Mouse (Mus musculus): Measurements from ENCODE around the gene Nxnl2. TPM values are rescaled to one million over a fixed set of nuclear protein-coding genes. Genes with fewer than 3 reads are reported as not detected.
"Not testable (repeated sequence)": the region's sequence is repeated elsewhere in the genome, so short reads cannot be mapped to it uniquely, and the experiment has no call there.

Gene Nxnl2
- polyA plus RNA-seq, 1 experiment: 0.43 TPM

DNA sequence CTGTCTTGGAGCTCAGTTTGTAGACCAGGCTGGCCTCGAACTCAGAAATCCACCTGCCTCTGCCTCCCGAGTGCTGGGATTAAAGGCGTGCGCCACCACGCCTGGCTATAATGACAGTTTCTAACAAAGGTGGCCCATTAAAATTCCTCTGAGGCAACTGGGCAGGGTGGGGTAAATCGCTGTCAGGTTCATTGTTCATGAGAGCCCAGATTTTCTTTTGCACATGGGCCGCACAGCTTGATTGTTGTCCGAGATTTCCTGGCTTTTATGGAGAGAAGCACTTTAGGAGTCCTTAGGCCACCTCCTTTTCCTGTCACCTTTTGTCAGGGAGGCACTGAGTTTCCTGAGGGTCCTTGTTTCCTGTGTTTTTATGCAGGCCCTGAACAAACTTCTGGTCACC is 32.6 kb downstream of the Nxnl2 start:
- Histone ChIP-seq H3K27ac (ENCODE audit: insufficient read depth, low read length) (no peak overlapping the region), H3K4me3 (replicated peaks; ENCODE audit: insufficient read depth, low read depth, low read length) (no peak overlapping the region), H3K27me3 (ENCODE audit: control insufficient read depth, insufficient read depth, low read length) (no peaks in the 10 kb centered on the region), H3K4me1 (ENCODE audit: control insufficient read depth, insufficient read depth, low read length) (no peaks in the 10 kb centered on the region)
- DNase-seq: no peak
- WGBS: 91% methylated on average over 8 of the region's 8 CpGs
- no peak for TF ChIP-seq CTCF (IDR thresholded peaks at IDR 0.05; ENCODE audit: borderline replicate concordance, insufficient read depth, low read depth, low read length)
- no peak for TF ChIP-seq POLR2A (IDR thresholded peaks at IDR 0.05; ENCODE audit: borderline replicate concordance, insufficient read depth, low read length)

DNA sequence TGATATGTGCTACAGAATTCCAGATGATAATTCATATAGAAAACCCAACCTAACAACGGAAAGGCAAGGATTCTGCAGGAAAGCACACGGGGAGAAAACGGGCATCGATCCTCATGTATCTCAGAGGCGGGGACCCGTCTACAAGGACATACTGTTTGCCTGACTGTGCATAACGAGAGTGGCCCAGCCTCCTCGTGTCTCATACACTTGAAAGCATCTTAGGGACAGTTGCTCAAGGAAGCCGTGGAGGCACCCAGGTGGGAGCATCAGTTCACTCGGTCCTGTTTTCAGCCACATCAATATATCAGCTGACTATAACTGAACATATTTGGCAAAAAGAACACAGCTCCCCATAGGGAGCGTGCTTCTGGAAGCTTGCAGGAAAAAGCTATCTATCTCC is 33.3 kb downstream of the Nxnl2 start:
- not testable (repeated sequence) for DNase-seq; H3K27ac ChIP-seq (ENCODE audit: insufficient read depth, low read length); H3K4me1 ChIP-seq (ENCODE audit: control insufficient read depth, insufficient read depth, low read length); H3K27me3 ChIP-seq (ENCODE audit: control insufficient read depth, insufficient read depth, low read length); H3K4me3 ChIP-seq (replicated peaks; ENCODE audit: insufficient read depth, low read depth, low read length)
- 91% methylated on average over 11 of the region's 11 CpGs for WGBS

DNA sequence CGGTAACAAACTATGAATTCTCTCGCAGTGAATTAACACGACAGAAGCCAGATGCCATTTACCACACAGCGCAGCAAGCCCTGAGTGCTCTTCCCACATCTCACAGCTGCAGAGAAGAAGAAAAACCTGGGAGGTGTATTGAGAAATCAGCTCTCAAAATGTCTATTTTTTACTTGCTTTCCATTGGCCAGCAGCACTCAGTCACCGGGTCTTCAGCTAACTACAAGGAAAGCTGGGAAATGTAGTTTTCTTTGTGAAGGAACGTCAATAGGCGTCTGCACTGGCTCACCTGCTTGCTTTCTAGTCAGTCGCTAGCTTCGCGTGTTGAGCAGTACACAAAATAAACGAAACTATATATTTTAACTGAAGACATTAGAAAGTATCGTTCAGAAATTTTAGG is 37.1 kb downstream of the Nxnl2 start:
- TF ChIP-seq CTCF (IDR thresholded peaks at IDR 0.05; ENCODE audit: borderline replicate concordance, insufficient read depth, low read depth, low read length) (no peak), POLR2A (IDR thresholded peaks at IDR 0.05; ENCODE audit: borderline replicate concordance, insufficient read depth, low read length) (no peak)
- no peak overlapping the region for H3K27ac ChIP-seq (ENCODE audit: insufficient read depth, low read length)
- DNase-seq: no peak
- H3K4me3 ChIP-seq (replicated peaks; ENCODE audit: insufficient read depth, low read depth, low read length): no peak overlapping the region
- no peaks in the 10 kb centered on the region for H3K27me3 ChIP-seq (ENCODE audit: control insufficient read depth, insufficient read depth, low read length)
- 75% methylated on average over 12 of the region's 12 CpGs for WGBS
- H3K4me1 ChIP-seq (ENCODE audit: control insufficient read depth, insufficient read depth, low read length): no peaks in the 10 kb centered on the region

DNA sequence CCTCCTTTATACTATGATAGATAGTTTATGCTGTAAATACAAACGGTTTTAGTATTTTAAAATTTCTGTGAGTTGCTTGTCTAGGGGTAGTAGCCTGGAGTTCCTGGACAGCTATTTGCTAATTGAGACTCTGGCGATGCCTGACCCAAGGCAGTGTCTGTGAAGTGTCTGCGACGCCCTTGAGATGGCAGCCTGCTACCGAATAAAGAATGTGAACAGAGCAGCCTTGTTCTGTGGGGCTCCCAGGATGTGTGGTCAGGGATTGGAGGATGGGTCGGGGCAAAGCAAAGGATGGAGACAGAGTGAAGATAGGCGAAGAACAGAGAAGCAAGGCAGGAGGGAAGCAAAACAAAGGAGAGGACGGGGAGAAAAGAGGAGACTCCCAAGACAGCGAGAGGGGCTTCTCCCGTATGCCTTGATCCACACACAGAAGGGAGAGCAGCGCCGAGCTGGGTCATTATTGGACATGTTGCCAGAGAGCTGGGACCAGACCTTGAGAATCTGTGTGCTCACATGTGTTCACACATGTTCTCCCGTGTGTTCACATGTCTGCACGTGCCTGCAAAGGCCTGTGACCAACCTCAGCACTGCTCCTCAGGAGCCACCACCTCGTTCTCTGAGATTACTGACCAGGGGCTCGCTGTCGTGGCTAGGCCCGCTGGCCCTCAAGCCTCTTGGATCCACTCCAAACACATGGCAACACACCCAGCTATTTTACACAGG is 37.7 kb downstream of the Nxnl2 start:
- H3K27ac ChIP-seq (ENCODE audit: insufficient read depth, low read length): no peak overlapping the region

DNA sequence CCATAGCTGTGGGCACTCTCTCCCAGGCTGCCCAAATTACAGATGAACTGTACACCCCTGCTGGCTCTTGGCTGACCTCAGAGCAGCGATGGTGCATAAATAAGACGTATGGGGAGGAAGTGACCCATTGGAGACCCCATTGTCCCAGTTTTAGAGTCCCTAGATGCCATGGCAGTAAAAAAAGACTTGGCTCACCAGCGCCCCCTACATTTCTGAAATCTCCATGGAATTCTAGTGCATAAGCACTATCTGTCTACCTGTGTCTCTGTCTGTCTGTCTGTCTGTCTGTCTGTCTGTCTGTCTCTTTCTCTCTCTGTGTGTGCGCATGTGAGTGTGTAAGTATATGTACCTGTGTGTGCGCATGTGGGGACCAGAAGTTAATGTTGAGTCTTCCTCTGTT is 39.8 kb downstream of the Nxnl2 start:
- no peaks in the 10 kb centered on the region for H3K27me3 ChIP-seq (ENCODE audit: control insufficient read depth, insufficient read depth, low read length)
- no peak overlapping the region for H3K4me3 ChIP-seq (replicated peaks; ENCODE audit: insufficient read depth, low read depth, low read length)
- WGBS: 73% methylated on average over 5 of the region's 5 CpGs
- H3K4me1 ChIP-seq (ENCODE audit: control insufficient read depth, insufficient read depth, low read length): no peaks in the 10 kb centered on the region
- no peak for DNase-seq
- H3K27ac ChIP-seq (ENCODE audit: insufficient read depth, low read length): no peak overlapping the region
- no peak for TF ChIP-seq POLR2A (IDR thresholded peaks at IDR 0.05; ENCODE audit: borderline replicate concordance, insufficient read depth, low read length)
- TF ChIP-seq CTCF (IDR thresholded peaks at IDR 0.05; ENCODE audit: borderline replicate concordance, insufficient read depth, low read depth, low read length): no peak

More for the DNA sequence above, 37.7 kb downstream of the Nxnl2 start:
- Histone ChIP-seq H3K4me3 (replicated peaks; ENCODE audit: insufficient read depth, low read depth, low read length) (no peak overlapping the region), H3K27me3 (ENCODE audit: control insufficient read depth, insufficient read depth, low read length) (no peaks in the 10 kb centered on the region), H3K4me1 (ENCODE audit: control insufficient read depth, insufficient read depth, low read length) (no peaks in the 10 kb centered on the region)
- WGBS: 31% methylated on average over 18 of the region's 18 CpGs
- DNase-seq: no peak
- TF ChIP-seq CTCF (IDR thresholded peaks at IDR 0.05; ENCODE audit: borderline replicate concordance, insufficient read depth, low read depth, low read length) (no peak; the same call in 1 of the 2 replicates), POLR2A (IDR thresholded peaks at IDR 0.05; ENCODE audit: borderline replicate concordance, insufficient read depth, low read length) (no peak)

DNA sequence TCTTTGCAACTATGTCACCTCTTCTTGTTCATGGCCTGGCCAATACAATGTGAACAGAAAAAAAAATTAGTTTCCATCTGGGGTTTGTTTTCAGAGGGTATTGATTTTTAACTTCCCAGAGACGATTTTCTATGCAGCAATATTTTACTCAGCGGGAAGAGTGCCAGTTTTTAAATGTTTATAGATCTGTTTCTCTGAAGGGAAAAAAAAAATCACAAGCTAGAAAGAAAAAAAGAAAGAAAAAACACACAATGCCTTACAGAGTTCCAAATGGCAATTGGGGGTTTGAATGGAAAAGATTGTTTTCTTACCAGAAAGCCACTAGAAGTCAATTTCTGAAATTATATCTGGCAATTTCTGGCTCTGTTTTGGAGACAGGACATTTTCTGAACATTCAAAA is 43.9 kb downstream of the Nxnl2 start:
- TF ChIP-seq POLR2A (IDR thresholded peaks at IDR 0.05; ENCODE audit: borderline replicate concordance, insufficient read depth, low read length): no peak
- H3K27ac ChIP-seq (ENCODE audit: insufficient read depth, low read length): no peak overlapping the region
- no peaks in the 10 kb centered on the region for H3K4me1 ChIP-seq (ENCODE audit: control insufficient read depth, insufficient read depth, low read length)
- WGBS: 85% methylated on average over 2 of the region's 2 CpGs
- DNase-seq: no peak
- no peak overlapping the region for H3K4me3 ChIP-seq (replicated peaks; ENCODE audit: insufficient read depth, low read depth, low read length)
- no peaks in the 10 kb centered on the region for H3K27me3 ChIP-seq (ENCODE audit: control insufficient read depth, insufficient read depth, low read length)

DNA sequence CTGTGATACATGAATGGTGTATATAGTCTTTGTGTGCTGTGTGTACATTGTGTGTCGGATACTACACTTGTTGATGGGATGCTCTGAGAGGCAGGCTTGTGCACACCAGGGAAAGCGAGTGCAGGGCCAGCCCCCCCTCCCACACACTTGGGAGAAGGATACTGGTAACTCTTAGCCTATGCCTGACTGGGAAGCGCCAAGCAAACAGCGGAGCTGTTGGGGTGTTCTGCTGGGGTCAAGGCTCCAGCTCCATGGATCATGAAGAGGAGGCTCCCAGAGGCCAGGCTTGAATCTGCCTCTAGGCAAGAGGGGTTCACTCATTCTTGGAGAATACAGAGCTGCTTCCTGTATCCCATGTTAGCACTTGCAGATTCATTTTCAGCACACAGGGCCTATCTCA is 50.1 kb downstream of the Nxnl2 start:
- Histone ChIP-seq H3K27me3 (ENCODE audit: control insufficient read depth, insufficient read depth, low read length) (no peaks in the 10 kb centered on the region), H3K4me3 (replicated peaks; ENCODE audit: insufficient read depth, low read depth, low read length) (no peak overlapping the region), H3K27ac (ENCODE audit: insufficient read depth, low read length) (no peak overlapping the region), H3K4me1 (ENCODE audit: control insufficient read depth, insufficient read depth, low read length) (no peaks in the 10 kb centered on the region)
- DNase-seq: no peak
- TF ChIP-seq CTCF (IDR thresholded peaks at IDR 0.05; ENCODE audit: borderline replicate concordance, insufficient read depth, low read depth, low read length) (no peak), POLR2A (IDR thresholded peaks at IDR 0.05; ENCODE audit: borderline replicate concordance, insufficient read depth, low read length) (no peak)
- WGBS: 91% methylated on average over 4 of the region's 4 CpGs

DNA sequence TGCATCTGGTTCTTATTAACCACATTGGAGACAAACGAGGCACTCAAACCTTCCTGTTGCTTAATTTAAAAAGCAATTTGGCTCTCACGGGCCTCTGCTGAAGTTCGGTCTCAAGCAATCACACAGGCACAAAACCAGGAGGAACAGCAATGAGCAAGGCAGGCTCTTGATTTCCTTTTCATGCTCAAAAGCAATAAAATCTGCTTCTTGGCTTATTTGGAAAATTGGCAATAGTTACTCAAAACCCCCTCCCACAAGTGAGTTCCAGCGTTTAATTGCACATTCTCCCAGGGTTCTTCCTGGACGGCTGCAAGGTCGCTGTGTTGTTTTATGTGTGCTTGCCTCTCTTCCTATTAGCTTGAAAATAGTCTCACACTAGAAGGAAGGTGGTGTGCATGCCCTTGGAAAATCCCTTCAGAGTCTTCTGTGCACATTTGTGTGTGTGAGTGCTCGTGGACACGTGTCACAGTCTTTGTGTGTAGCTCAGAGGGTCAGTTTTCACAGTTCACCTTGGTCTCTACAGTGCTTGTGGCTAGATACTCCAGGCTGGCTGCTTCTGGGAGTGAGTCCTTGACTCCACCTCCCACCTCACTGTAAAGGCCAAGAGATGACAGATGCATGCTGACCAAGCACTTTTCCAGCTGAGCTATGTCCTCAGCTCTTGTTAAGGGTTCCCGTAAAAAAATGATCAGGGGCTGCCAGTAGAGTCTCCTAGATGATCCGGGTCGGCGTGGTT is 50.8 kb downstream of the Nxnl2 start:
- 66% methylated on average over 12 of the region's 12 CpGs for WGBS

More for the DNA sequence above, 50.8 kb downstream of the Nxnl2 start:
- Histone ChIP-seq H3K27me3 (ENCODE audit: control insufficient read depth, insufficient read depth, low read length) (no peaks in the 10 kb centered on the region), H3K4me1 (ENCODE audit: control insufficient read depth, insufficient read depth, low read length) (no peaks in the 10 kb centered on the region), H3K4me3 (replicated peaks; ENCODE audit: insufficient read depth, low read depth, low read length) (no peak overlapping the region), H3K27ac (ENCODE audit: insufficient read depth, low read length) (no peak overlapping the region)
- TF ChIP-seq POLR2A (IDR thresholded peaks at IDR 0.05; ENCODE audit: borderline replicate concordance, insufficient read depth, low read length) (no peak), CTCF (IDR thresholded peaks at IDR 0.05; ENCODE audit: borderline replicate concordance, insufficient read depth, low read depth, low read length) (no peak)
- DNase-seq: no peak

Other genes starting within 250 kb of the Nxnl2 start
- 61.6 and 68.0 TPM in 2 replicates for gene Spin1, start 70.1 kb upstream of the Nxnl2 start, polyA plus RNA-seq (2012; rRNA removed)
- gene S1pr3, start 237.6 kb downstream of the Nxnl2 start, polyA plus RNA-seq (2012; rRNA removed): 2.9 and 3.5 TPM in 2 replicates